ENCODE assay signal across 16 mouse cellular contexts in the genomic region with DNA sequence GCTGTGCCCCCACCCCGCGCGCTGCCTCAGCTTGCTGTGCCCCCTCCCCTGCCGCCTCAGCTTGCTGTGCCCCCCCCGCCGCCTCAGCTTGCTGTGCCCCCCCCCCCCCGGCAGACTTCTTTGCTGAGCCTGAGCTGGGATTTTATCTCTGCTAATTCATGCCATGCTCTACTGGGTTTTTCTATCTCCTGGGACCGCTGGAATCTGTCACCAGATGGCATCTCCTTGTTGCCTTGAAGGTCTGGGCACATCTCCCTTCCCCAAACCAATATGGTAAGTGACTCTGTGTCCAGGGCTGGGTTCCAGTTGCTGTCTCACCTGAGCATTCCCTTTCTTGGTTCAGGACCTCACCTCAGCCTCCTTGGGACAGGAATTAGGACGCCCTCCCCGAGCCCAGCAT.
"Had no signal": no experiment of that assay in that cellular context is flagged by ENCODE, and none has a peak within 500 bp of the region (broad histone marks: within the 10 kb centered on the region; RNA-seq: fewer than 3 reads in every experiment).

No protein-coding gene starts in this region.

- ATAC-seq: liver, postnatal 0 days; midbrain, embryonic 16.5 days had no signal

- H3K27ac ChIP-seq: liver, embryonic 14.5 days; midbrain, embryonic 10.5 days; stomach, embryonic 15.5 days had no signal

- H3K4me3 ChIP-seq: megakaryocyte, embryonic 14.5 days; midbrain, embryonic 10.5 days; stomach, embryonic 15.5 days had no signal

- H3K9me3 ChIP-seq: megakaryocyte, embryonic 14.5 days; midbrain, embryonic 10.5 days; stomach, embryonic 15.5 days had no signal

- H3K4me2 ChIP-seq: lung, embryonic 14.5 days; stomach, embryonic 15.5 days had no signal

- H3K4me1 ChIP-seq: stomach, embryonic 15.5 days had no signal

- H3K9ac ChIP-seq: liver, embryonic 14.5 days; liver, postnatal 0 days; lung, embryonic 14.5 days; stomach, embryonic 15.5 days had no signal

- DNase-seq: kidney, adult 18-20 months; kidney, adult 9 months; kidney, postnatal 14 days; kidney, postnatal 4 days; liver, postnatal 0 days; lung, embryonic 14.5 days; lung, postnatal 10 days; lung, postnatal 36 days; right cerebral cortex, postnatal 25 days; spleen, adult 18-20 months; thymus, postnatal 25 days had no signal
